In genomic region chr12:87026109-87026870, GRCm38 (mm10) we compare ENCODE assay signal across 8 mouse cellular contexts. TPM values are rescaled to one million over a fixed set of nuclear protein-coding genes. Genes with fewer than 3 reads are reported as not detected.
DNase-seq lines count a peak whose midpoint lies in the region; ATAC-seq and TF ChIP-seq lines count a peak whose summit lies in the region.

No protein-coding gene starts in this region.

- no peak for ATAC-seq in heart, embryonic 16.5 days (replicated peaks; ENCODE audit: extremely low read depth, insufficient read depth, low FRiP score)
- ATAC-seq in neural tube, embryonic 12.5 days (ENCODE audit: low FRiP score, low read depth): peak; percentile 76

- intact Hi-C loops in left cerebral cortex, adult 2 months (cut with DNase I): loop anchor here (2.0 kb wide), 1 partner anchor 17 kb away; no protein-coding TSS in a partner anchor
- intact Hi-C loops in gastrocnemius, postnatal 14 days (cut with DNase I; ENCODE audit: low total_unique reads): no loop called here

- no peaks in the 10 kb centered on the region for H3K9me3 ChIP-seq in heart, embryonic 16.5 days (replicated peaks; ENCODE audit: control insufficient read depth, low read length)
- no peaks in the 10 kb centered on the region for H3K9me3 ChIP-seq in neural tube, embryonic 12.5 days

- H3K4me1 ChIP-seq in spleen, adult 2 months (ENCODE audit: control insufficient read depth, insufficient read depth, insufficient read length): no peaks in the 10 kb centered on the region
- peaks cover 6% of the 10 kb centered on the region for H3K4me1 ChIP-seq in heart, embryonic 16.5 days (ENCODE audit: control insufficient read depth, insufficient read depth, low read length)
- peaks cover 10% of the 10 kb centered on the region for H3K4me1 ChIP-seq in neural tube, embryonic 12.5 days

- 12% methylated on average over 30 of the region's 30 CpGs for WGBS in spleen, adult 2 months
- 2% methylated on average over 30 of the region's 30 CpGs for WGBS in heart, embryonic 16.5 days
- 3% methylated on average over 30 of the region's 30 CpGs for WGBS in neural tube, embryonic 12.5 days

- no peak overlapping the region for H3K9ac ChIP-seq in heart, embryonic 16.5 days (ENCODE audit: low read length)
- peak overlapping the region; percentile 57 for H3K9ac ChIP-seq in neural tube, embryonic 12.5 days

- no peaks in the 10 kb centered on the region for H3K36me3 ChIP-seq in spleen, adult 2 months (ENCODE audit: control insufficient read depth, insufficient read depth, low read length)
- no peaks in the 10 kb centered on the region for H3K36me3 ChIP-seq in heart, embryonic 16.5 days (ENCODE audit: control insufficient read depth, insufficient read depth)
- no peaks in the 10 kb centered on the region for H3K36me3 ChIP-seq in neural tube, embryonic 12.5 days

- no peak overlapping the region for H3K27ac ChIP-seq in spleen, adult 2 months (ENCODE audit: insufficient read depth, low read length)
- no peak overlapping the region for H3K27ac ChIP-seq in heart, embryonic 16.5 days (ENCODE audit: low read length)
- H3K27ac ChIP-seq in left cerebral cortex, adult 2 months: peak overlapping the region; percentile 97
- H3K27ac ChIP-seq in neural tube, embryonic 12.5 days: no peak overlapping the region

- TF ChIP-seq POLR2A in spleen, adult 2 months (IDR thresholded peaks at IDR 0.05; ENCODE audit: low read depth, low read length): no peak

- peak overlapping the region; percentile 9; the same call in 1 of the 2 replicates for H3K4me3 ChIP-seq in spleen, adult 2 months (ENCODE audit: extremely low read depth, insufficient read depth, insufficient read length)
- H3K4me3 ChIP-seq in heart, embryonic 16.5 days (ENCODE audit: low read length): peak overlapping the region; percentile 20
- peak overlapping the region; percentile 68 for H3K4me3 ChIP-seq in left cerebral cortex, adult 2 months
- H3K4me3 ChIP-seq in neural tube, embryonic 12.5 days: peak overlapping the region; percentile 38

- peak overlapping the region; percentile 37 for H3K4me2 ChIP-seq in heart, embryonic 16.5 days (ENCODE audit: low read depth, low read length)
- peak overlapping the region; percentile 64 for H3K4me2 ChIP-seq in neural tube, embryonic 12.5 days (replicated peaks)

- DNase-seq in spleen, adult 2 months (ENCODE audit: low read depth in 1 of 2, low spot score in 2 of 2): no peak
- no peak for DNase-seq in spleen, adult 12 weeks (ENCODE audit: low spot score)
- peak; percentile 54 for DNase-seq in embryo, embryonic 10 days (ENCODE audit: low spot score)
- DNase-seq in left cerebral cortex, adult 2 months (ENCODE audit: extremely low spot score in 1 of 2, low spot score in 2 of 2): peak; percentile 60 to 61
- no peak for DNase-seq in gastrocnemius, postnatal 14 days
- no peak for DNase-seq in gastrocnemius, postnatal 10 days

- 0 out of 2 replicates have a peak, but pooled peaks cover 2% of the 10 kb centered on the region for H3K27me3 ChIP-seq in spleen, adult 2 months (ENCODE audit: control insufficient read depth, insufficient read depth, low read length)
- H3K27me3 ChIP-seq in heart, embryonic 16.5 days (ENCODE audit: control insufficient read depth, insufficient read depth, low read length): peaks cover 38% of the 10 kb centered on the region
- peaks cover 24% of the 10 kb centered on the region for H3K27me3 ChIP-seq in neural tube, embryonic 12.5 days (replicated peaks)

- no peak for TF ChIP-seq CTCF in spleen, adult 2 months (IDR thresholded peaks at IDR 0.05; ENCODE audit: extremely low read depth, insufficient read depth, insufficient read length, insufficient replicate concordance)
- TF ChIP-seq CTCF in left cerebral cortex, adult 2 months (IDR thresholded peaks at IDR 0.05): peak; percentile 10

RNA-seq across cellular contexts. Expression of gene Tmem63c, which starts 5.2 kb away (rescaled TPM):
- 0.80 and 1.2 TPM in 2 replicates for polyA plus RNA-seq in spleen, adult 2 months (2012; rRNA removed)
- polyA plus RNA-seq in heart, embryonic 16.5 days (2015; fragmentation: Nextera tagmentation; extraction: Ambion mirVana): 0.11 TPM in 1 of 2 replicates, not detected in the other
- 10 to 100 TPM; 41.7 to 43.8 TPM for total RNA-seq in left cerebral cortex, adult 2 months (2021)
- polyA plus RNA-seq in neural tube, embryonic 12.5 days (2016; fragmentation: Nextera tagmentation; extraction: Ambion mirVana): 2.7 and 2.8 TPM in 2 replicates
- under 1 TPM; 0.07 to 0.10 TPM for total RNA-seq in gastrocnemius, postnatal 14 days (2021)
- total RNA-seq in gastrocnemius, postnatal 10 days (2021): under 1 TPM; 0.23 to 0.29 TPM

RNA-seq across cellular contexts. Expression of gene Zdhhc22, which starts 36.1 kb away (rescaled TPM):
- not detected in 2 replicates for polyA plus RNA-seq in spleen, adult 2 months (2012; rRNA removed)
- 0.07 TPM in 2 replicates for polyA plus RNA-seq in heart, embryonic 16.5 days (2015; fragmentation: Nextera tagmentation; extraction: Ambion mirVana)
- 10 to 100 TPM; 59.1 to 61.3 TPM for total RNA-seq in left cerebral cortex, adult 2 months (2021)
- 7.4 and 9.7 TPM in 2 replicates for polyA plus RNA-seq in neural tube, embryonic 12.5 days (2016; fragmentation: Nextera tagmentation; extraction: Ambion mirVana)
- not detected for total RNA-seq in gastrocnemius, postnatal 14 days (2021)
- not detected for total RNA-seq in gastrocnemius, postnatal 10 days (2021)

Comparison
In these comparisons a context has a peak if more than half of its experiments do, and no peak if none do; other contexts are left out.
1. DNase-seq: peak in embryo, embryonic 10 days (single experiment) and left cerebral cortex, adult 2 months (2 of 2); none in spleen, adult 2 months (0 of 2), spleen, adult 12 weeks (single experiment), gastrocnemius, postnatal 14 days (single experiment) and gastrocnemius, postnatal 10 days (single experiment).
2. H3K4me3 ChIP-seq: peak in every context shown above with its lines; median percentile 68 in left cerebral cortex, adult 2 months; 38 in neural tube, embryonic 12.5 days; 20 in heart, embryonic 16.5 days; 9 in spleen, adult 2 months.
3. RNA of gene Tmem63c, which starts 5.2 kb away (total RNA-seq): 41.7 to 43.8 TPM in left cerebral cortex, adult 2 months; 0.23 to 0.29 TPM in gastrocnemius, postnatal 10 days and 0.07 to 0.10 TPM in gastrocnemius, postnatal 14 days; every median in the first group is over 10 times any median in the second.
4. RNA of gene Zdhhc22, which starts 36.1 kb away (total RNA-seq): 59.1 to 61.3 TPM in left cerebral cortex, adult 2 months; not detected in gastrocnemius, postnatal 10 days and not detected in gastrocnemius, postnatal 14 days; every median in the first group is over 10 times any median in the second.